Mouse (Mus musculus): Measurements from ENCODE around the gene Gm9857. TPM values are rescaled to one million over a fixed set of nuclear protein-coding genes. Genes with fewer than 3 reads are reported as not detected.
A peak's percentile ranks its signal among the peaks of the same experiment; 100 is the strongest.

The Gm9857 gene
- polyA plus RNA-seq, 1 experiment from 2014 or later, result not detected

DNA sequence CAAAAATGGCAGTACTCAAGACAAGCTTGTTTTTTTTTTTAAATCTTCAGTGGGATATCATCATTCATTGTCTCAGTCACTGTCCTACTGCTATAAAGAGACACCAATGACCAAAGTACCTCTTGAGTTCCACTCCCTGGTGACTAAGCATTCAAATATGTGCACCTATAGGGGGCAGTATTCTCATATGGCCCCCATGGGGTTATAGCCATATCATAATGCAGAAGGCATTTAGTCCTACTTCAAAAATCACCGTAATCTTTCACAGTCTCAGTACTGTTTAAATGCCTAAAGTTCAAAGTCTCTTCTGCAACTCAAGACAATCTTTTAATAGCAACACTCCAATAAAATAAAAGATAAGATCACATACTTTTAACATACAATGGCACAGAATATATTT lies 21.4 kb downstream of the Gm9857 start:
- no peak overlapping the region for H3K27ac ChIP-seq (replicated peaks)
- 98% methylated on average over 1 of the region's 1 CpGs for WGBS

DNA sequence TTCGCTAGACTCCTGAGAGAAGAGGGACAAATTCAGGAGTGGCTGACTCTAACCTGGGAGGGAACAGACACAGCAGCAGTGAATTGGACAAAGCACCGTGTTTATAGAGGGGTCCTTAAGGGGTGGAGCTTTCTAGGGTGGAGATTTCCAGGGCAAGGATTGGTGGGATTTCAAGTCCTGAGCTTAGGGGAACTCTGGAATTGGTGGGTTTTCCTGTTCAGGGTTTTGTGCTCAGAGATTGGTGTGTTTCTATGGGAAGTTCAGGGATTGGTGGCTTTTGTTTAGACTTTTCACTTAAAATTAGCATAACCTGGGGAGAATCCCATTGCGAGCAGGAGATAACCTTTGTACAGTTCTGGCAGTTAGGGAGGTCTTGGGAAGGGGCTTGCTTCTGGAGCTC lies 22.3 kb downstream of the Gm9857 start:
- H3K4me1 ChIP-seq (replicated peaks), result no peaks in the 10 kb centered on the region
- no peak for ATAC-seq (ENCODE audit: low read depth)
- H3K27ac ChIP-seq (replicated peaks), result no peak overlapping the region
- no peak overlapping the region for H3K9ac ChIP-seq
- no peak overlapping the region for H3K4me2 ChIP-seq
- H3K36me3 ChIP-seq, result no peaks in the 10 kb centered on the region
- no peaks in the 10 kb centered on the region for H3K27me3 ChIP-seq
- no peaks in the 10 kb centered on the region for H3K9me3 ChIP-seq
- 67% methylated on average over 3 of the region's 3 CpGs for WGBS
- H3K4me3 ChIP-seq, result no peak overlapping the region

More for the DNA sequence above, 21.4 kb downstream of the Gm9857 start:
- H3K4me3 ChIP-seq, result no peak overlapping the region
- no peaks in the 10 kb centered on the region for H3K27me3 ChIP-seq
- no peaks in the 10 kb centered on the region for H3K4me1 ChIP-seq (replicated peaks)
- H3K9ac ChIP-seq, result no peak overlapping the region
- no peak for ATAC-seq (ENCODE audit: low read depth)
- H3K9me3 ChIP-seq, result no peaks in the 10 kb centered on the region
- no peak overlapping the region for H3K4me2 ChIP-seq
- no peaks in the 10 kb centered on the region for H3K36me3 ChIP-seq

DNA sequence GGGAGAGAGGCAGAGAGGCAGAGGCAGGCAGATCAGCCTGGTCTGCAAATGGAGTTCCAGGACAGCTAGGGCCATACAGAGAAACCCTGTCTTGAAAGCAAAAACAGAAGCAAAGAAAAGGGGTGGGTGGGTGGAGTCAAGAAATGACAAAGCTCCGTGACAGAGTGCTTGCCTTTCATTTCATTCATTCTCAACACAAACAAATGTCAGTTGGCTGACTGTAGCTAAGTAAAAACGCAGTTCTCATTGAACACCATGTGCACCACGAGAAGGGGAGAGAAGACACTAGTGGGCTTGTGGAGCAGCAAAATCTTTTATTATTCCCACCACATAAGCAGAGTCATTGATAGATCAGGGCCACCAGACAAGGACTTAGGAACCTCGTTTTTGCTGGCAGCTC lies 23.4 kb downstream of the Gm9857 start:
- Histone ChIP-seq H3K36me3 (no peaks in the 10 kb centered on the region), H3K9ac (no peak overlapping the region), H3K4me1 (replicated peaks) (0 out of 2 replicates have a peak, but pooled peaks cover 6% of the 10 kb centered on the region), H3K4me2 (no peak overlapping the region), H3K27ac (replicated peaks) (no peak overlapping the region), H3K27me3 (no peaks in the 10 kb centered on the region), H3K4me3 (no peak overlapping the region), H3K9me3 (no peaks in the 10 kb centered on the region)
- 53% methylated on average over 4 of the region's 4 CpGs for WGBS
- no peak for ATAC-seq (ENCODE audit: low read depth)

DNA sequence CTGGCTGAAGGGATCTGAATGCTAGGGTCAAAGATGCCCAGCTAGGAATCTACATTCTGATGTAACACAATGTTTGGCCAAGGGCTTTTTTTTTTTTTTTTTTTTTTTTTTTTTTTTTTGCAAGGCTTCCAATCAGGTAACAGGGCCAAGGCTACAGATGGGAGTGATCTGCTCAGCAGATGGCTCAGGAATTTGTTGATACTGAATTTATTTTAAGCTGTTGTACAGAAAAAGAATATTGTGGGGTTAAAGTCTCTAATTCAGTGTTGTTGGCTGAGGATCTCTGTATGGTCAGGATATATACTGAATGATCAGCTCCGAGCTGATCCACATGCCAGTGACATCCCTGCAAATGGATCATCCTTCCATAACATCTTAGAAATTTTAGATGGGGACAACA lies 24.2 kb downstream of the Gm9857 start:
- no peaks in the 10 kb centered on the region for H3K27me3 ChIP-seq
- no peak overlapping the region for H3K9ac ChIP-seq
- no peaks in the 10 kb centered on the region for H3K9me3 ChIP-seq
- no peak overlapping the region for H3K4me2 ChIP-seq
- no peak overlapping the region for H3K4me3 ChIP-seq
- no peak overlapping the region for H3K27ac ChIP-seq (replicated peaks)
- H3K36me3 ChIP-seq, result no peaks in the 10 kb centered on the region
- 0 out of 2 replicates have a peak, but pooled peaks cover 6% of the 10 kb centered on the region for H3K4me1 ChIP-seq (replicated peaks)
- no peak for ATAC-seq (ENCODE audit: low read depth)
- 84% methylated on average over 1 of the region's 1 CpGs for WGBS

DNA sequence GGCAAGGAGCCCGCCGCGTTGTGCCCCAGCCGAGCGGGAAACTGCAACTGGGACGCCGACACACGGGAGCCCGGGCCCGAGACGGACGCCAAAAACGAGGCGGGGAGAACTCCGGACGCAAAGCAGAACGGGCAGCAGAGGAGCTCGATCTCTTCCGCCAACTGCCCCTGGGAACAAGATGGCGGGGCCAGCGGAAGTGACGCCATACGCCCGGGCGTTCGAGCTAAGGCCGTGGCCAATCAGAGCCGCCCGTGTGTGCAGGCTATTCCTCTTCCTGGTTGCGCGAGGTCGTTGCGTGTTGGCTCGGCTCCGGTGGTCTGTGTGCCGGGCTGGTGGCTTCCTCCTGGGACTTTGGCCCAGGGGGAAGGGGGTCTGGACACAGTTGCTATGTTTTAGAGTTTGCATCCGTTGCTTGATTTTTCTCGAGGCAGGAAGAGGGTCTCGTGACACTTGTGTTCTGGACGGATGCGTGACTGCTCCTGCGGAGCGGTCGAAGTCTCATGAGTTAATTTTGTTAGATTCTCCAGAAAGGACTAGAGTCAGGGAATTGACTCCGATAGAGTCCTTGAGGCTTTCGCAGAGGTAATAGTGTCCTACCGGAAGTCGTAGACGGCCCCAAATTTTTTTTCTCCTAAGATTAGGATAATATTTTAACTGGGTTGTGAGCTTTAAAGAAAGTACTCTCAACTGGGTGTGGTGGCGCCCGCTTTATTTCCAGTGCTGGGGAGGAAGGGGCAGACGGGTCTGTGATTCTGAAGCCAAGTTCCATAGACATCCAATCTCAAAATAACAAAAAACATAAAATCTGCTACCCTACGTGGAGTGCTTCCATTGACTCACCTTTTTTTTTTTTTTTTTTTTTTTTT lies 28.5 kb downstream of the Gm9857 start, which contains the start of gene Prpf38b:
Prpf38b (minus strand) TSS at position 180 of the 866 bp plus-strand sequence.
- 1% methylated on average over 53 of the region's 53 CpGs for WGBS
- Histone ChIP-seq H3K4me1 (replicated peaks) (peaks cover 28% of the 10 kb centered on the region), H3K4me2 (peak within 1 kb of the TSS; percentile 94), H3K9ac (peak within 1 kb of the TSS; percentile 92), H3K4me3 (peak within 1 kb of the TSS; percentile 91), H3K27ac (replicated peaks) (peak within 1 kb of the TSS; percentile 98), H3K36me3 (peaks cover 11% of the 10 kb centered on the region; the same call in 1 of the 2 replicates), H3K9me3 (no peaks in the 10 kb centered on the region), H3K27me3 (no peaks in the 10 kb centered on the region)
- ATAC-seq (ENCODE audit: low read depth), result peak; percentile 100

DNA sequence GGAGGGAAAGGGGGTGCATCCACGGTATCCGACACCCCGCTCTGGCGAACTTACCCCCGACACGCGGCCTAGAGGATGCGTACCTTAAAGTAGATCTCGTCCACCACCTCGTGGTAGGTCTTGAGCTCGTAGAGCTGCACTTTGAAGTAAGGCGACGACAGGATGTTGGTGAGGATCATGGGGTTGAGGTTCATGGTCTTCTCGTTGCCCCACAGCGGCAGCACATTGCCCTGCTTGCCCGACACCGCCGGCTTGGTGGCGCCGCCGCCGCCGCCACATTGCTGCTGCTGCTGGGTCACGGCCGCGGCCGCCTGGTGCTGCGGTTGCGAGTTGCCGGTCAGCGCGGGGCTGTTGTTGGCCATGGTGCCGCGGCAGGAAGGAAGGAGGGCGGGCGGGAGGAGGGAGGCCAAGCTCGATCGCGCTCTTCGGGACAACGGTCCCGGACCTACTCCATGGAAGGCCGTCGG lies 29.1 kb downstream of the Gm9857 start:
- peaks cover 28% of the 10 kb centered on the region for H3K4me1 ChIP-seq (replicated peaks)
- H3K27ac ChIP-seq (replicated peaks), result peak overlapping the region; percentile 98
- no peaks in the 10 kb centered on the region for H3K9me3 ChIP-seq
- peak; percentile 90 for ATAC-seq (ENCODE audit: low read depth)
- peak overlapping the region; percentile 92 for H3K9ac ChIP-seq
- 2% methylated on average over 35 of the region's 44 CpGs for WGBS
- no peaks in the 10 kb centered on the region for H3K27me3 ChIP-seq
- peak overlapping the region; percentile 94 for H3K4me2 ChIP-seq
- H3K4me3 ChIP-seq, result peak overlapping the region; percentile 91
- peaks cover 16% of the 10 kb centered on the region for H3K36me3 ChIP-seq

DNA sequence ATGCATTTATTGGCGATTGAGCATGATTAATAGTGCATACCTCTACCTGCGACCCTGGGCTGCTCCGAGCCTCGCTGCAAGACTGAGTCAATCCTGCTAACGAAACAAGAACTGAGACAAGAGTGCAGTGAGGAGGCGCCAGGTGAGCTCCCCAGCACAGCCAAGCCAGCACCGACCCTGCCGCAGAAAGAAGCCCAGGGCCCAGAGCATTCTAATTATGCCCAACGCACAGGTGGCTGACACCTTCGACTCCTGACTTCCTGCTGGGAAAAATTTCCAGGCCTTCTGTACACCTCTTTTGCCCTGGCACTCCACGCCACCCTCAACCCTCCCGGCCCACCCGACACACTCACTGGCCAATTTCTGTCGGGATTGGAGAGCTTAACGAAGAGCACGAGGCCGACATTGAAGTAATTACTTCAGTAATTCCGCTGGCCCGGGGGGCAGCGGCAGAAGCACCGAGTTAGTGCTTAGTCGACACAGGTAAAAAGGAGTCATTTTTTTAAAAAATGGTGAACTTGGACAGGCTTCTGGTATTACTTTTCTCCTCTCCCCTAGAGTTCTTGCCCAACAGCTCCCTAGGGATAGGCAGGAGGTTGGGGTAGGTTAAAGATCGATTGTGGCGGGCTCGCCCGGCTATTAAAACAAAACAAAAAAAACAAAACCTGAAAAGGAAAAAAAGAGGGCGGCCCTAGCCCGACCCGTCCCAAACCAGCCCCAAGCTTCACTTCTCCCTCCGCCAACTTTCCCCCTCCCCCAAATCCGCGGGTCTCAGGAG lies 29.8 kb downstream of the Gm9857 start:
- WGBS, result 1% methylated on average over 32 of the region's 32 CpGs
- peaks cover 21% of the 10 kb centered on the region for H3K36me3 ChIP-seq
- no peaks in the 10 kb centered on the region for H3K27me3 ChIP-seq
- peak overlapping the region; percentile 92 for H3K9ac ChIP-seq
- H3K4me1 ChIP-seq (replicated peaks), result peaks cover 28% of the 10 kb centered on the region
- ATAC-seq (ENCODE audit: low read depth), result no peak
- peak overlapping the region; percentile 91 for H3K4me3 ChIP-seq
- H3K27ac ChIP-seq (replicated peaks), result peak overlapping the region; percentile 98
- no peaks in the 10 kb centered on the region for H3K9me3 ChIP-seq
- peak overlapping the region; percentile 94 for H3K4me2 ChIP-seq

DNA sequence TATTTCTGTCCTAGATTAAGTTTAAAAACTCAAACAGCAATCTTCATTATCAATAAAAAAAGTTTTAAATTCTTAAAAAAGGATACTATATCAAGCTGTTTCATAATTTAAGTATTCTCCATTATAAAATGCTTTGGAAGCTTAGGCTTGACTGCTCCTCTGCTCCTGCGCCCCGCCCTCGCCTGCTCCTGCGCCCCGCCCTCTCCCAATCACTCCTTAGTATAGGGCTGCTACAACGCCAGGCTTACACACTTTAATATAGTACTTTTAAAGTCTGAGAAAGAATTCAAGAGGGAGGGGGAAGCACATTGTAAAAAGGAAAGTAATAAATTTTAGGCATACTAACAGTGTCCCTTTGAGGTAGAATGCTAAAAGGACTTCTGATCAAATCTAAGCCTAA lies 37.3 kb downstream of the Gm9857 start:
- WGBS, result 91% methylated on average over 6 of the region's 6 CpGs
- Histone ChIP-seq H3K9ac (no peak overlapping the region), H3K27me3 (no peaks in the 10 kb centered on the region), H3K4me3 (no peak overlapping the region), H3K9me3 (no peaks in the 10 kb centered on the region), H3K4me2 (no peak overlapping the region), H3K27ac (replicated peaks) (no peak overlapping the region), H3K4me1 (replicated peaks) (no peaks in the 10 kb centered on the region), H3K36me3 (peaks cover 67% of the 10 kb centered on the region)
- no peak for ATAC-seq (ENCODE audit: low read depth)

DNA sequence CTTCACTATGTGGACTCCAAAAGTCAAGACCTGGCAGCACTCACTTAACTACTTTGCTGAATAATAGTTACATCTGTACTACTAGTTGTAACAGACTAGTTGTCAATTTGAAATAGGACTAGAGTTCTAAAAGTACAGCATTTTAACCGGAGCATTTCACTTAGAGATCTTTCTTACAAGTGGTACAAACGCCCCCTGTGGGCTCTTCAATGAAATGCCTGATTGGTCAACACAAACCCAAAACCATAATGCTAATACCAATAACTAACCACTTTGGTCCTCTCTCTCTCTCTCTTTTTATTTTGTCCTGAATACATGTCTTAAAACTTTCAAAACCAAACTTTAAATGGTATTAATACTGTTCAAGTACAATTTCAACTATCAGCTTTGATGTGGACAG lies 38.2 kb downstream of the Gm9857 start:
- ATAC-seq (ENCODE audit: low read depth), result no peak
- Histone ChIP-seq H3K9ac (no peak overlapping the region), H3K27ac (replicated peaks) (no peak overlapping the region), H3K4me3 (no peak overlapping the region), H3K4me1 (replicated peaks) (no peaks in the 10 kb centered on the region), H3K36me3 (peaks cover 59% of the 10 kb centered on the region), H3K9me3 (no peaks in the 10 kb centered on the region), H3K4me2 (no peak overlapping the region), H3K27me3 (no peaks in the 10 kb centered on the region)
- 57% methylated on average over 2 of the region's 2 CpGs for WGBS

DNA sequence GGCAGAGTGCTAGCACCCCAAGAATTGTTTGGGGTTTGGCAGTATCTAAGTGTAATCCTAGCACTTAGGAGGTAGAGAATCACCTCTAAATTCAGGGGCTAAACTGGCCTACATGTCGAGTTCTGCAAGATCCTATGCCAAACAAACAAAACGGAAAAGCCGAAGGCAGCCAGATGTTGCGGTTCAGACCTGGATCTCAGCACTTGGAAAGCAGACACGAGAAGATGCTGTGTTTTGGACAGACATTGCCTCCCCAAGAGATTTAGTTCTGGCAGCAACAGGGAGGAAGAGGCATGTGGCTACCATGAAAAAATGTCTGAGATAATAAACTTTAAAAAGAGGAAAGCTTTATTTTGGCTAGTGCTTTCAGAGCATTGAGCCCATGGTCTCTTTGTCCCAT lies 39.6 kb downstream of the Gm9857 start:
- H3K4me3 ChIP-seq, result no peak overlapping the region
- H3K4me1 ChIP-seq (replicated peaks), result no peaks in the 10 kb centered on the region
- H3K4me2 ChIP-seq, result no peak overlapping the region
- no peak overlapping the region for H3K27ac ChIP-seq (replicated peaks)
- WGBS, result 78% methylated on average over 5 of the region's 5 CpGs
- no peaks in the 10 kb centered on the region for H3K9me3 ChIP-seq
- H3K27me3 ChIP-seq, result no peaks in the 10 kb centered on the region
- no peak overlapping the region for H3K9ac ChIP-seq
- no peak for ATAC-seq (ENCODE audit: low read depth)
- H3K36me3 ChIP-seq, result peaks cover 48% of the 10 kb centered on the region

DNA sequence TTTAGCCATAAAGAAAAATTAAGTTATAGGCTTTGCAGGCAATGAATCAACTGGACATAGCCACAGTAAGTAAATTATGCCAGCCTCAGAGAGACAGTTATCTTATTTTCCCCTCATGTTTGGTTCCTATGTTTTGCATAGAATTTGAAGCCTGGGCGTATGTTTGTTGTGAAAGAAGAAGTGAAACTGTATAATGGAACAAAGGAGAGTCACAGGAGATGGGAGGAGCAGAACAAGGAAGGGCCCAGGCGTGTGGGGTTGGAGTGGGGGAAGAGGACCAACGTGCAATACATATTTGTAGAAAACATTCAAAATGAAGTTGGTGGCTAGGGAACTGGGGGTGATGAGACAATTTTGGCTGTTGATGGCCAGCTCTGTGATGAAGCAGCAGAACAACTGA lies 40.1 kb downstream of the Gm9857 start:
- no peak overlapping the region for H3K4me3 ChIP-seq
- no peaks in the 10 kb centered on the region for H3K9me3 ChIP-seq
- no peaks in the 10 kb centered on the region for H3K4me1 ChIP-seq (replicated peaks)
- ATAC-seq (ENCODE audit: low read depth), result no peak
- WGBS, result 85% methylated on average over 3 of the region's 3 CpGs
- no peaks in the 10 kb centered on the region for H3K27me3 ChIP-seq
- H3K9ac ChIP-seq, result no peak overlapping the region
- H3K36me3 ChIP-seq, result peaks cover 43% of the 10 kb centered on the region
- no peak overlapping the region for H3K27ac ChIP-seq (replicated peaks)
- no peak overlapping the region for H3K4me2 ChIP-seq

DNA sequence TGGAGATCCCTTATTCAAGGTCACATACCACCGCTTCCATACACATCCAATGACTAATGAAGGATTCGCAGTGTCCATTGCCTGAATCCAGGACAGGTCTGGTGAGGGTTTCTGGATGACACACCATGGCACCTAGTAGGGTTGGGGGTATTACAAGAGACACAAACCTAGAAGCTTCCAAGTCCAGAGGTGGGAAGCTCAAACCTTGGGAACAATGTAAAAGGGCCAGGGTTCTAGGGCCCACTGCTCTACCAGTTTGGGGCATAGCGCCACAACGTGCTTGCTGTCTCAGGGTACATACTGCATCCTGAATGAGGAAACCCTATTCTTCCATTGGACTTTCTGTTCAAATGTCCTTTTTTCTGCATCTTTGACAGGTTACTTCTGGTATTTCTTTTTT lies 41.6 kb downstream of the Gm9857 start:
- H3K27ac ChIP-seq (replicated peaks), result no peak overlapping the region
- no peak for ATAC-seq (ENCODE audit: low read depth)
- H3K9me3 ChIP-seq, result no peaks in the 10 kb centered on the region
- H3K9ac ChIP-seq, result no peak overlapping the region
- no peak overlapping the region for H3K4me2 ChIP-seq
- peaks cover 28% of the 10 kb centered on the region for H3K36me3 ChIP-seq
- no peak overlapping the region for H3K4me3 ChIP-seq
- 94% methylated on average over 4 of the region's 4 CpGs for WGBS
- H3K27me3 ChIP-seq, result no peaks in the 10 kb centered on the region
- H3K4me1 ChIP-seq (replicated peaks), result no peaks in the 10 kb centered on the region
